Mouse (Mus musculus) small intestine, adult 2 months (tissue): ENCODE results near the gene Cd69. TPM values are rescaled to one million over a fixed set of nuclear protein-coding genes. Genes with fewer than 3 reads are reported as not detected.

ENCODE experiments used
- H3K27ac ChIP-seq: fragments of 200-500 bp; 2 replicates; pipeline ENCODE4 v1.5.1; 2012; ENCODE audit warnings: low read depth, low read length, control low read depth, inconsistent platforms; ENCODE audit not compliant: insufficient read depth
- H3K27me3 ChIP-seq: fragments of 200-500 bp; 2 replicates; pipeline ENCODE4 v1.6.1; 2012; ENCODE audit warnings: mild to moderate bottlenecking, moderate library complexity, low read length, inconsistent platforms; ENCODE audit not compliant: control insufficient read depth, insufficient read depth
- H3K36me3 ChIP-seq: fragments of 200-500 bp; 2 replicates; pipeline ENCODE4 v1.6.1; 2012; ENCODE audit warnings: mild to moderate bottlenecking, low read length, control low read depth, inconsistent platforms; ENCODE audit not compliant: control insufficient read depth, insufficient read depth
- H3K4me1 ChIP-seq: fragments of 200-500 bp; 2 replicates; pipeline ENCODE4 v1.6.1; 2012; ENCODE audit warnings: low read length, inconsistent platforms, mixed read lengths; ENCODE audit not compliant: control insufficient read depth, insufficient read depth, insufficient read length
- H3K4me3 ChIP-seq: fragments of 200-500 bp; 2 replicates; pipeline ENCODE4 v1.5.1; 2012; ENCODE audit warnings: low read depth, mild to moderate bottlenecking, control low read depth, inconsistent platforms, low read length, moderate library complexity
- CTCF ChIP-seq: fragments of 200-500 bp; IDR thresholded peaks from 2 replicates; pipeline ENCODE4 v1.5.1; 2012; ENCODE audit warnings: low read depth, mild to moderate bottlenecking, control low read depth, inconsistent platforms, low read length, moderate library complexity, mixed read lengths; ENCODE audit not compliant: insufficient replicate concordance, insufficient read length; ENCODE audit errors: extremely low read depth
- POLR2A ChIP-seq: fragments of 200-500 bp; IDR thresholded peaks from 2 replicates; pipeline ENCODE4 v1.6.1; 2012; ENCODE audit warnings: low read depth, mild to moderate bottlenecking, control low read depth, inconsistent platforms, low read length, moderate library complexity
- WGBS: fragments of 180-500 bp; shearing (Covaris S2); methylation state at CpG from one replicate; pipeline ENCODE4 v1.1.7; 2018; 5-methylcytosine and 5-hydroxymethylcytosine counted together
- polyA plus RNA-seq: library from polyadenylated mRNA; depleted of rRNA; stranded (reverse); fragments of >200 nt; gene quantifications from 2 replicates; pipeline ENCODE4 v1.2.3, GENCODE M21; 2012

Gene Cd69
- polyA plus RNA-seq, 1 experiment = 0.25 TPM

GRCm38 (mm10) chr6:129266438-129267022, 8.7 kb downstream of the Cd69 start:
- no peaks in the 10 kb centered on the region for H3K27me3 ChIP-seq

GRCm38 (mm10) chr6:129265821-129266220, 9.4 kb downstream of the Cd69 start:
- Histone ChIP-seq H3K4me3 (no peak overlapping the region), H3K36me3 (no peaks in the 10 kb centered on the region), H3K27ac (no peak overlapping the region), H3K4me1 (no peaks in the 10 kb centered on the region), H3K27me3 (no peaks in the 10 kb centered on the region)
- 69% methylated on average over 3 of the region's 3 CpGs for WGBS
- TF ChIP-seq POLR2A (no peak), CTCF (no peak)

More at GRCm38 (mm10) chr6:129266438-129267022, 8.7 kb downstream of the Cd69 start:
- WGBS = 94% methylated on average over 1 of the region's 1 CpGs
- no peak for TF ChIP-seq CTCF
- no peak for TF ChIP-seq POLR2A
- no peaks in the 10 kb centered on the region for H3K36me3 ChIP-seq
- no peaks in the 10 kb centered on the region for H3K4me1 ChIP-seq
- no peak overlapping the region for H3K27ac ChIP-seq
- no peak overlapping the region for H3K4me3 ChIP-seq

GRCm38 (mm10) chr6:129260940-129261339, 14.3 kb downstream of the Cd69 start:
- 59% methylated on average over 4 of the region's 4 CpGs for WGBS
- no peaks in the 10 kb centered on the region for H3K27me3 ChIP-seq

GRCm38 (mm10) chr6:129260034-129260433, 15.2 kb downstream of the Cd69 start:
- no peak overlapping the region for H3K27ac ChIP-seq
- no peak overlapping the region for H3K4me3 ChIP-seq
- H3K36me3 ChIP-seq = no peaks in the 10 kb centered on the region
- TF ChIP-seq CTCF (no peak), POLR2A (no peak)
- H3K27me3 ChIP-seq = no peaks in the 10 kb centered on the region
- H3K4me1 ChIP-seq = no peaks in the 10 kb centered on the region

More at GRCm38 (mm10) chr6:129260940-129261339, 14.3 kb downstream of the Cd69 start:
- no peaks in the 10 kb centered on the region for H3K4me1 ChIP-seq
- no peak overlapping the region for H3K4me3 ChIP-seq
- H3K27ac ChIP-seq = no peak overlapping the region
- TF ChIP-seq POLR2A = no peak
- no peaks in the 10 kb centered on the region for H3K36me3 ChIP-seq

GRCm38 (mm10) chr6:129256018-129256417, 19.2 kb downstream of the Cd69 start:
- peaks cover 3% of the 10 kb centered on the region; the same call in 1 of the 2 replicates for H3K4me1 ChIP-seq
- 48% methylated on average over 7 of the region's 7 CpGs for whole genome bisulfite sequencing
- no peak overlapping the region for H3K4me3 ChIP-seq
- no peaks in the 10 kb centered on the region for H3K27me3 ChIP-seq
- no peaks in the 10 kb centered on the region for H3K36me3 ChIP-seq
- H3K27ac ChIP-seq = no peak overlapping the region
- TF ChIP-seq POLR2A (no peak), CTCF (peak; percentile 52; the same call in 1 of the 2 replicates)

GRCm38 (mm10) chr6:129254949-129255602, 20.2 kb downstream of the Cd69 start:
- WGBS = 10% methylated on average over 4 of the region's 4 CpGs
- 0 out of 2 replicates have a peak overlapping the region, but pooled peaks have one; percentile 10 for H3K27ac ChIP-seq
- TF ChIP-seq CTCF (no peak), POLR2A (no peak)

GRCm38 (mm10) chr6:129254314-129254713, 20.9 kb downstream of the Cd69 start:
- no peaks in the 10 kb centered on the region for H3K27me3 ChIP-seq
- TF ChIP-seq CTCF = no peak
- TF ChIP-seq POLR2A = no peak
- WGBS = 18% methylated on average over 4 of the region's 4 CpGs
- H3K4me3 ChIP-seq = no peak overlapping the region
- H3K36me3 ChIP-seq = no peaks in the 10 kb centered on the region
- H3K4me1 ChIP-seq = peaks cover 3% of the 10 kb centered on the region; the same call in 1 of the 2 replicates
- 0 out of 2 replicates have a peak overlapping the region, but pooled peaks have one; percentile 10 for H3K27ac ChIP-seq

More at GRCm38 (mm10) chr6:129254949-129255602, 20.2 kb downstream of the Cd69 start:
- Histone ChIP-seq H3K4me3 (no peak overlapping the region), H3K4me1 (peaks cover 3% of the 10 kb centered on the region; the same call in 1 of the 2 replicates), H3K36me3 (no peaks in the 10 kb centered on the region), H3K27me3 (no peaks in the 10 kb centered on the region)
